Mouse (Mus musculus) heart, embryonic 15.5 days (tissue): ENCODE measurements around the gene Car10. TPM values are rescaled to one million over a fixed set of nuclear protein-coding genes. Genes with fewer than 3 reads are reported as not detected.

Source experiments
- ATAC-seq: fragments of 200-750 bp; cut with Nextera tagmentation; replicated peaks from 2 replicates; pipeline ENCODE4 v1.8.0; 2017; ENCODE audit warnings: low read depth, moderate TSS enrichment; ENCODE audit not compliant: insufficient number of reproducible peaks, insufficient read depth, low FRiP score
- H3K27ac ChIP-seq: fragments of 300-500 bp; sonication (generic); 2 replicates; pipeline ENCODE4 v1.5.1; 2015; ENCODE audit warnings: mild to moderate bottlenecking, inconsistent platforms
- H3K27me3 ChIP-seq: fragments of 300-500 bp; sonication (generic); 2 replicates; pipeline ENCODE4 v1.6.1; 2015; ENCODE audit warnings: inconsistent platforms
- H3K36me3 ChIP-seq: fragments of 300-500 bp; sonication (generic); 2 replicates; pipeline ENCODE4 v1.6.1; 2015; ENCODE audit warnings: mild to moderate bottlenecking, inconsistent platforms
- H3K4me1 ChIP-seq: fragments of 300-500 bp; sonication (generic); replicated peaks from 2 replicates; pipeline ENCODE4 v1.6.1; 2015; ENCODE audit warnings: inconsistent platforms
- H3K4me2 ChIP-seq: fragments of 300-500 bp; sonication (generic); 2 replicates; pipeline ENCODE4 v1.6.1; 2015; ENCODE audit warnings: inconsistent platforms, mild to moderate bottlenecking, moderate library complexity
- H3K4me3 ChIP-seq: fragments of 300-500 bp; sonication (generic); 2 replicates; pipeline ENCODE4 v1.5.1; 2015; ENCODE audit warnings: mild to moderate bottlenecking, inconsistent platforms
- H3K9ac ChIP-seq: fragments of 300-500 bp; sonication (generic); 2 replicates; pipeline ENCODE4 v1.6.1; 2015; ENCODE audit warnings: mild to moderate bottlenecking, inconsistent platforms
- H3K9me3 ChIP-seq: fragments of 300-500 bp; sonication (generic); replicated peaks from 2 replicates; pipeline ENCODE4 v1.6.1; 2016; ENCODE audit warnings: inconsistent platforms
- WGBS: fragments of 180-500 bp; shearing (Covaris S2); methylation state at CpG from one replicate; pipeline ENCODE4 v1.1.7; 2015; ENCODE audit warnings: mixed read lengths; 5-methylcytosine and 5-hydroxymethylcytosine counted together
- polyA plus RNA-seq: library from polyadenylated mRNA; unstranded; fragments of >200 nt; fragmentation: Nextera tagmentation; extraction: Ambion mirVana; gene quantifications from 2 replicates; pipeline ENCODE4 v1.2.1, GENCODE M21; 2015

Gene Car10
- polyA plus RNA-seq, 1 experiment from 2014 or later: 0.18 TPM

GRCm38 (mm10) chr11:93173533-93174308, 75.9 kb downstream of the Car10 start:
- Histone ChIP-seq H3K9ac (no peak overlapping the region), H3K9me3 (no peaks in the 10 kb centered on the region), H3K4me1 (no peaks in the 10 kb centered on the region), H3K36me3 (no peaks in the 10 kb centered on the region), H3K27ac (no peak overlapping the region), H3K27me3 (no peaks in the 10 kb centered on the region), H3K4me2 (no peak overlapping the region), H3K4me3 (no peak overlapping the region)
- no peak for ATAC-seq
- WGBS: 91% methylated on average over 1 of the region's 1 CpGs

- Histone ChIP-seq H3K36me3 (no peaks in the 10 kb centered on the region), H3K27me3 (no peaks in the 10 kb centered on the region), H3K9ac (no peak overlapping the region), H3K4me3 (no peak overlapping the region), H3K9me3 (no peaks in the 10 kb centered on the region), H3K27ac (no peak overlapping the region), H3K4me2 (no peak overlapping the region), H3K4me1 (no peaks in the 10 kb centered on the region)
- ATAC-seq: no peak; the same call in 1 of the 2 replicates
- 42% methylated on average over 4 of the region's 4 CpGs for WGBS
These were observed 87.6 kb downstream of the Car10 start for GRCm38 (mm10) chr11:93185477-93185876.

- 47% methylated on average over 2 of the region's 2 CpGs for WGBS
- Histone ChIP-seq H3K4me3 (no peak overlapping the region), H3K27me3 (no peaks in the 10 kb centered on the region), H3K4me2 (no peak overlapping the region), H3K36me3 (no peaks in the 10 kb centered on the region), H3K9me3 (no peaks in the 10 kb centered on the region), H3K27ac (no peak overlapping the region), H3K4me1 (no peaks in the 10 kb centered on the region), H3K9ac (no peak overlapping the region)
- ATAC-seq: no peak
These were observed 88.3 kb downstream of the Car10 start for GRCm38 (mm10) chr11:93186163-93186562.

GRCm38 (mm10) chr11:93188621-93189020, 90.8 kb downstream of the Car10 start:
- Histone ChIP-seq H3K27ac (no peak overlapping the region), H3K9me3 (no peaks in the 10 kb centered on the region), H3K9ac (no peak overlapping the region), H3K4me2 (no peak overlapping the region), H3K36me3 (no peaks in the 10 kb centered on the region), H3K27me3 (no peaks in the 10 kb centered on the region), H3K4me1 (no peaks in the 10 kb centered on the region), H3K4me3 (no peak overlapping the region)
- 53% methylated on average over 5 of the region's 5 CpGs for WGBS
- ATAC-seq: no peak

GRCm38 (mm10) chr11:93200046-93200445, 102.2 kb downstream of the Car10 start:
- no peaks in the 10 kb centered on the region for H3K4me1 ChIP-seq
- no peak overlapping the region for H3K4me2 ChIP-seq
- H3K27ac ChIP-seq: no peak overlapping the region
- no peaks in the 10 kb centered on the region for H3K36me3 ChIP-seq
- no peak overlapping the region for H3K9ac ChIP-seq
- no peak overlapping the region for H3K4me3 ChIP-seq
- no peaks in the 10 kb centered on the region for H3K9me3 ChIP-seq
- H3K27me3 ChIP-seq: no peaks in the 10 kb centered on the region
- 81% methylated on average over 3 of the region's 3 CpGs for WGBS
- ATAC-seq: no peak

- Histone ChIP-seq H3K4me3 (no peak overlapping the region), H3K27ac (no peak overlapping the region), H3K36me3 (no peaks in the 10 kb centered on the region), H3K9me3 (no peaks in the 10 kb centered on the region), H3K4me2 (no peak overlapping the region), H3K27me3 (no peaks in the 10 kb centered on the region), H3K4me1 (no peaks in the 10 kb centered on the region), H3K9ac (no peak overlapping the region)
- ATAC-seq: no peak
These were observed 119.6 kb downstream of the Car10 start for GRCm38 (mm10) chr11:93217457-93217856.

GRCm38 (mm10) chr11:93230057-93230456, 132.2 kb downstream of the Car10 start:
- Histone ChIP-seq H3K27ac (no peak overlapping the region), H3K27me3 (no peaks in the 10 kb centered on the region), H3K4me2 (no peak overlapping the region), H3K9me3 (no peaks in the 10 kb centered on the region), H3K4me3 (no peak overlapping the region), H3K36me3 (no peaks in the 10 kb centered on the region), H3K4me1 (no peaks in the 10 kb centered on the region), H3K9ac (no peak overlapping the region)
- ATAC-seq: no peak

- no peak for ATAC-seq
- H3K4me2 ChIP-seq: no peak overlapping the region
- H3K27ac ChIP-seq: no peak overlapping the region
- no peak overlapping the region for H3K4me3 ChIP-seq
- no peaks in the 10 kb centered on the region for H3K4me1 ChIP-seq
- H3K9ac ChIP-seq: no peak overlapping the region
- 80% methylated on average over 6 of the region's 6 CpGs for WGBS
- H3K27me3 ChIP-seq: no peaks in the 10 kb centered on the region
- H3K9me3 ChIP-seq: no peaks in the 10 kb centered on the region
- no peaks in the 10 kb centered on the region for H3K36me3 ChIP-seq
These were observed 152.0 kb downstream of the Car10 start for GRCm38 (mm10) chr11:93249771-93250265.

- H3K9me3 ChIP-seq: no peaks in the 10 kb centered on the region
- ATAC-seq: no peak
- H3K27ac ChIP-seq: no peak overlapping the region
- H3K36me3 ChIP-seq: no peaks in the 10 kb centered on the region
- WGBS: 68% methylated on average over 5 of the region's 5 CpGs
- no peak overlapping the region for H3K4me2 ChIP-seq
- no peak overlapping the region for H3K9ac ChIP-seq
- H3K4me1 ChIP-seq: no peaks in the 10 kb centered on the region
- no peak overlapping the region for H3K4me3 ChIP-seq
- no peaks in the 10 kb centered on the region for H3K27me3 ChIP-seq
These were observed 153.9 kb downstream of the Car10 start for GRCm38 (mm10) chr11:93251766-93252165.

GRCm38 (mm10) chr11:93263979-93264378, 166.2 kb downstream of the Car10 start:
- Histone ChIP-seq H3K4me2 (no peak overlapping the region), H3K36me3 (no peaks in the 10 kb centered on the region), H3K9me3 (no peaks in the 10 kb centered on the region), H3K4me3 (no peak overlapping the region), H3K9ac (no peak overlapping the region), H3K4me1 (no peaks in the 10 kb centered on the region), H3K27ac (no peak overlapping the region), H3K27me3 (no peaks in the 10 kb centered on the region)
- ATAC-seq: no peak
- WGBS: 61% methylated on average over 3 of the region's 3 CpGs

- no peak overlapping the region for H3K4me2 ChIP-seq
- H3K4me3 ChIP-seq: no peak overlapping the region
- WGBS: 63% methylated on average over 6 of the region's 6 CpGs
- no peak for ATAC-seq
- H3K9ac ChIP-seq: no peak overlapping the region
- no peaks in the 10 kb centered on the region for H3K9me3 ChIP-seq
- H3K27ac ChIP-seq: no peak overlapping the region
- no peaks in the 10 kb centered on the region for H3K4me1 ChIP-seq
- H3K27me3 ChIP-seq: no peaks in the 10 kb centered on the region
- H3K36me3 ChIP-seq: no peaks in the 10 kb centered on the region
These were observed 174.2 kb downstream of the Car10 start for GRCm38 (mm10) chr11:93272016-93272415.

GRCm38 (mm10) chr11:93273906-93274305, 176.1 kb downstream of the Car10 start:
- WGBS: 22% methylated on average over 6 of the region's 6 CpGs
- H3K9ac ChIP-seq: no peak overlapping the region
- ATAC-seq: peak; percentile 81
- no peak overlapping the region for H3K4me2 ChIP-seq
- no peaks in the 10 kb centered on the region for H3K36me3 ChIP-seq
- H3K4me3 ChIP-seq: no peak overlapping the region
- H3K9me3 ChIP-seq: no peaks in the 10 kb centered on the region
- H3K27ac ChIP-seq: no peak overlapping the region
- H3K27me3 ChIP-seq: no peaks in the 10 kb centered on the region
- H3K4me1 ChIP-seq: no peaks in the 10 kb centered on the region
